Comparison of ENCODE assay signal across 14 mouse cellular contexts in the genomic region with DNA sequence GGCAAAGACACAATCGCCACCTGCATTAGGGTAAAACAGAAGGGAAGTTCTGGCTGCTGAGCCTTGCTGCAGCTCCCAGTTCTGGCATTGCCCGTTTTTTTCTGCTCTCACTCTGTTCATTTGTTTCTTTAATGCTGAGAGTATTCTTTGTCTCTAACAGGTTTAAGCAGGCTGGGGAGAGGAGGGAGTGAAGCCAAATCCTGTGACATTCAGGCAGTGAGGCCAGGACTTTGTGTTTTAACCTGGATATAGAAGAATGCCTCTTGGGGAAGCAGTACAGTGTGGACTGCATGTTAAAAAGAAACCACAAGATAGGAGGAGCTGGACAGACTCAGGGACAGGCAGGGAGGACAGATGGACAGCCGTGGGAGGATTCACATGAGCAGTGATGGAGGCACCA. TPM values are rescaled to one million over a fixed set of nuclear protein-coding genes. Genes with fewer than 3 reads are reported as not detected.
A peak's percentile ranks its signal among the peaks of the same experiment; 100 is the strongest.
DNase-seq lines count a peak whose midpoint lies in the region; ATAC-seq and TF ChIP-seq lines count a peak whose summit lies in the region.
"Had no signal": no experiment of that assay in that cellular context is flagged by ENCODE, and none has a peak within 500 bp of the region (broad histone marks: within the 10 kb centered on the region; RNA-seq: fewer than 3 reads in every experiment).

No protein-coding gene starts in this region.

- no peaks in the 10 kb centered on the region for H3K27me3 ChIP-seq in kidney, embryonic 15.5 days
- no peaks in the 10 kb centered on the region for H3K27me3 ChIP-seq in testis, adult 2 months (ENCODE audit: control insufficient read depth, insufficient read depth, low read length)
- H3K27me3 ChIP-seq: liver, embryonic 13.5 days; Patski had no signal

- peaks cover 12% of the 10 kb centered on the region for H3K36me3 ChIP-seq in kidney, embryonic 15.5 days
- H3K36me3 ChIP-seq in testis, adult 2 months (ENCODE audit: control insufficient read depth, insufficient read depth, low read length): no peaks in the 10 kb centered on the region

- intact Hi-C loops in heart, postnatal 14 days (cut with DNase I): no loop called here

- DNase-seq in heart, adult 8-10 months (ENCODE audit: low spot score): peak; percentile 41
- no peak for DNase-seq in heart, postnatal 14 days
- DNase-seq in kidney, adult 9 months: peak; percentile 52
- DNase-seq in testis, postnatal 10 days (ENCODE audit: low spot score): no peak
- no peak for DNase-seq in right cerebral cortex, postnatal 36 days (ENCODE audit: low spot score in 2 of 2)
- DNase-seq in urinary bladder, adult 18-20 months (ENCODE audit: low spot score in 2 of 2): no peak
- DNase-seq: adrenal gland, postnatal 36 days; cerebellum, postnatal 36 days; liver, embryonic 13.5 days had no signal

- no peak overlapping the region for H3K27ac ChIP-seq in kidney, embryonic 15.5 days
- H3K27ac ChIP-seq in testis, adult 2 months (ENCODE audit: control insufficient read depth, insufficient read depth, low read depth, low read length): peak overlapping the region; percentile 52; the same call in 1 of the 2 replicates
- H3K27ac ChIP-seq: liver, embryonic 13.5 days had no signal

- no peak for TF ChIP-seq POLR2A in testis, adult 2 months (IDR thresholded peaks at IDR 0.05; ENCODE audit: control insufficient read depth, low read depth, low read length)

- no peak for ATAC-seq in kidney, embryonic 15.5 days (replicated peaks; ENCODE audit: low FRiP score)
- ATAC-seq: Patski had no signal

- 0 out of 2 replicates have a peak, but pooled peaks cover 2% of the 10 kb centered on the region for H3K4me1 ChIP-seq in kidney, embryonic 15.5 days
- H3K4me1 ChIP-seq in testis, adult 2 months (ENCODE audit: control insufficient read depth, insufficient read depth, low read length): no peaks in the 10 kb centered on the region

- no peak overlapping the region for H3K4me3 ChIP-seq in kidney, embryonic 15.5 days (replicated peaks)
- H3K4me3 ChIP-seq in testis, adult 2 months (ENCODE audit: control insufficient read depth, low read depth, low read length): no peak overlapping the region
- H3K4me3 ChIP-seq: liver, embryonic 13.5 days had no signal

- 70% methylated on average over 3 of the region's 3 CpGs for WGBS in kidney, embryonic 15.5 days

- no peak overlapping the region for H3K4me2 ChIP-seq in kidney, embryonic 15.5 days
- H3K4me2 ChIP-seq: liver, embryonic 13.5 days had no signal

- no peak overlapping the region for H3K9ac ChIP-seq in kidney, embryonic 15.5 days
- H3K9ac ChIP-seq: liver, embryonic 13.5 days had no signal

- no peaks in the 10 kb centered on the region for H3K9me3 ChIP-seq in kidney, embryonic 15.5 days (replicated peaks)
- H3K9me3 ChIP-seq: liver, embryonic 13.5 days had no signal

- TF ChIP-seq CTCF in testis, adult 2 months (IDR thresholded peaks at IDR 0.05; ENCODE audit: control insufficient read depth, insufficient read depth, insufficient replicate concordance, low read depth, low read length): no peak

RNA-seq across cellular contexts. Expression of gene Prnd, which starts 17.1 kb away (rescaled TPM):
- 1 to 10 TPM in 2 of 4 experiments, under 1 TPM in 2; 0.22 to 1.8 (median 1.2) TPM for total RNA-seq in heart, adult 8-10 months (2022)
- total RNA-seq in heart, postnatal 14 days (2021): 10 to 100 TPM in 1 of 2 experiments, 1 to 10 TPM in 1; 3.2 to 10.4 TPM
- 18.9 and 20.8 TPM in 2 replicates for polyA plus RNA-seq in kidney, embryonic 15.5 days (2015; fragmentation: Nextera tagmentation; extraction: Ambion mirVana)
- polyA plus RNA-seq in testis, adult 2 months (2012; rRNA removed): 57.2 and 107 TPM in 2 replicates
- total RNA-seq: granulocyte monocyte progenitor cell, adult 5-6 weeks had no signal

RNA-seq across cellular contexts. Expression of gene Prn, which starts 23.8 kb away (rescaled TPM):
- under 1 TPM in 3 of 4 experiments, not detected in 1; 0.20 to 0.69 (median 0.38) TPM for total RNA-seq in heart, adult 8-10 months (2022)
- total RNA-seq in heart, postnatal 14 days (2021): 1 to 10 TPM in 1 of 2 experiments, under 1 TPM in 1; 0.71 to 2.8 TPM
- polyA plus RNA-seq in kidney, embryonic 15.5 days (2015; fragmentation: Nextera tagmentation; extraction: Ambion mirVana): not detected in 2 replicates
- polyA plus RNA-seq in testis, adult 2 months (2012; rRNA removed): 0.06 TPM in 1 of 2 replicates, not detected in the other
- total RNA-seq: granulocyte monocyte progenitor cell, adult 5-6 weeks; layer of hippocampus, postnatal 14 days had no signal
- polyA plus RNA-seq: liver, embryonic 13.5 days; Patski had no signal

RNA-seq across cellular contexts. Expression of gene Prnp, which starts 23.9 kb away (rescaled TPM):
- total RNA-seq in heart, adult 8-10 months (2022): 100 to 1,000 TPM; 135 to 164 (median 149) TPM
- total RNA-seq in heart, postnatal 14 days (2021): 10 to 100 TPM; 81.6 to 88.1 TPM
- polyA plus RNA-seq in kidney, embryonic 15.5 days (2015; fragmentation: Nextera tagmentation; extraction: Ambion mirVana): 45.1 and 47.4 TPM in 2 replicates
- 11.5 and 14.5 TPM in 2 replicates for polyA plus RNA-seq in testis, adult 2 months (2012; rRNA removed)

Comparison
In these comparisons a context has a peak if more than half of its experiments do, and no peak if none do; other contexts are left out.
1. DNase-seq: peak in heart, adult 8-10 months (single experiment) and kidney, adult 9 months (single experiment); none in heart, postnatal 14 days (0 of 2), testis, postnatal 10 days (single experiment), right cerebral cortex, postnatal 36 days (0 of 2) and urinary bladder, adult 18-20 months (0 of 2).